Mouse (Mus musculus): ENCODE results near the gene Chrna1. TPM values are rescaled to one million over a fixed set of nuclear protein-coding genes. Genes with fewer than 3 reads are reported as not detected.

The Chrna1 gene
- polyA plus RNA-seq, 1 experiment, result 0.66 TPM

DNA sequence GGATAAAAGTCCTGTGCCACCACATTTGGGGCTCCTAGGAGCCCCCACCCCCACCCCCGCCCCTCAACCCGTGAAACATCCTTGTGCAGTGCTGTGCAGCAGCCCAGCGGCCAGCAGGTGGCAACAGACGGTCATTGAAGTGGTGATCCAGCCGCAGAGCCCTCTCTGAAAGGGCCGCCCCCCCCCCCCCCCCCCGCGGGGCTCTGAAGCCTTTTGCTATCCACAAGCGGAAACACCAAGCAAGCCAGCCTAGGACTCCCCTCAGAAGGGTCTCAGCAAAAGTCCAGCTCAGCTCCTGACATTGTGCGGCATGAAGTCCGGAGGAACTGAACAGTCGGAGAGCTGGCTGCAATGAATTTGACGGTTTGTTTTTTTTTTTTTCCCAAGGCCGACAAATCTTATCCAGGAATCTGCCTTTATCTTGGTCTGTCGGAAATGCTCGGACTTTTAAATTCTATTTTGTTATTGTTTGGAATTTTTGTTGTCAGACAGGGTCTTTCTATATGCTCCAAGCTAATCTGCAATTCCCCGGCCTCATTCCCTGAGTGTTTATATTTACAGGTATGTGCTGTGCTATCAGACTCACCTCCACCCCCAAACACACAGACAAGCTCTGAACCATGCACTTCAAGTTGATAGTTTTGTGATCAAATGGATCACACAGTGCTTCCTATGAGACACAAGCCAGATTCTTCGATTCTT lies 4.7 kb upstream of the Chrna1 start:
- 2% methylated on average over 18 of the region's 18 CpGs for WGBS
- TF ChIP-seq POLR2A (IDR thresholded peaks at IDR 0.05; ENCODE audit: borderline replicate concordance, extremely low read depth, low read depth, low read length) (peak; percentile 54; the same call in 1 of the 2 replicates), CTCF (IDR thresholded peaks at IDR 0.05; ENCODE audit: insufficient read depth, low read length) (peak; percentile 65)
- Histone ChIP-seq H3K4me1 (ENCODE audit: control insufficient read depth, insufficient read depth, low read length) (no peaks in the 10 kb centered on the region), H3K4me3 (replicated peaks; ENCODE audit: extremely low read depth, low read depth, low read length) (peak overlapping the region; percentile 97)
- DNase-seq, result peak; percentile 68

DNA sequence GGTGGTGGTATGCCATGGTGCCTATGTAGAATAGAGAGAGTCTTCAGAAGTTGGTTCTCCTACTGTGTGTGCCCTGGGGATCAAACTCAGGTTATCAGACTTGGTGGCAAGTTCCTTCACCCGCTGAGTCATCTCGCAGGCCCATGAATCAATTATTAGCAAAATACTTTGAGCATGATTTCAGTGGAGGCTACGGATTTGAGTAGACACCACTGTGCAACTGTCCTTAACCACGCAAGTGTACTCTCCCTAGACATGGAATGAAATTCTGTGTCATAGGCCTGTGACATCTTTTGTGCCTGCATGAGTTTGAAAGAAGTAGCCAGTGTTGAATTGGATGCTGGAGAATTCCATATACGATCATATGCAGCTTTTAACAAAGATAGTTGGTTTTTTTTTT lies 582 bp upstream of the Chrna1 start:
- no peak for TF ChIP-seq POLR2A (IDR thresholded peaks at IDR 0.05; ENCODE audit: borderline replicate concordance, extremely low read depth, low read depth, low read length)
- no peak for TF ChIP-seq CTCF (IDR thresholded peaks at IDR 0.05; ENCODE audit: insufficient read depth, low read length)
- Histone ChIP-seq H3K4me3 (replicated peaks; ENCODE audit: extremely low read depth, low read depth, low read length) (no peak overlapping the region), H3K4me1 (ENCODE audit: control insufficient read depth, insufficient read depth, low read length) (no peaks in the 10 kb centered on the region)
- no peak for DNase-seq
- WGBS, result 96% methylated on average over 5 of the region's 5 CpGs

DNA sequence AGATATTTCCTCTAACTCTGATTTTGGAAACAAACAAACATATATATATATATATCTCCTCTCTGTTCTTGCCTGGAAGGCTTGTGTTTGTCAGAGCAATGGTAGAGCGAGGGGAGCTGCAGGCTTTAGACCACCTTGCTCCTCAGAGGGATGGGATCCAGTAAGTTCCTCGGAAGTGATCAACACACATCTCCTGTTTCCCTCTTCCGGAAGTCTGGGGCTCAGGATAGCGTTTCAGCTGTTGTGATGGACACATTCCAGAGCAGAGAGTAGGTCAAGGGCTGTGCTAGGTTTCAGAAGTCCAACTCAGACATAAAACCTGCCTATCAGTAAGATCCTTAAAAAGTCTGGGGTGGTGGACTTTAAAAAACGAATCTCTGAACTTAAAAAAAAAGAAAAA lies 970 bp downstream of the Chrna1 start:
- DNase-seq, result no peak
- WGBS, result 34% methylated on average over 5 of the region's 5 CpGs
- no peaks in the 10 kb centered on the region for H3K4me1 ChIP-seq (ENCODE audit: control insufficient read depth, insufficient read depth, low read length)

DNA sequence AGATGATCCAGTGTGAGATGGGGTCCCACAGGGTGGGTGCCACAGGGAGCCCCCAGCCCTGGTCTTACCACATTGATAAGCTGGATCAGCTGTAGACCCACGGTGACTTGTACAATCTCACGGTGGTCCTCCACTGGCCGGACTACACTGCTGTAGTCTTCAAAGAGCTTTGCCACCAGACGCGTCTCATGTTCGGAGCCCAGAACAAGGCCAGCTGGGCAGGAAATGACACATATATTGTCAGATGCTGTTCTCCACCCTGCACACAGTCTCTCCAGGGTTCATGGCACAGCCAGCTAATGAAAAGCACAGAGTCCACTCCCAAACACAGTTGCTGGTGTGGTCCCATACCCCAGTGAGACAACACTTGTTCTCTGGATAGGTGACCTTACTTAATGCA lies 5.7 kb downstream of the Chrna1 start:
- DNase-seq, result no peak
- TF ChIP-seq CTCF (IDR thresholded peaks at IDR 0.05; ENCODE audit: insufficient read depth, low read length) (no peak), POLR2A (IDR thresholded peaks at IDR 0.05; ENCODE audit: borderline replicate concordance, extremely low read depth, low read depth, low read length) (no peak)
- no peaks in the 10 kb centered on the region for H3K4me1 ChIP-seq (ENCODE audit: control insufficient read depth, insufficient read depth, low read length)
- no peak overlapping the region for H3K4me3 ChIP-seq (replicated peaks; ENCODE audit: extremely low read depth, low read depth, low read length)
- 62% methylated on average over 6 of the region's 6 CpGs for WGBS

More for the DNA sequence above, 970 bp downstream of the Chrna1 start:
- no peak overlapping the region for H3K4me3 ChIP-seq (replicated peaks; ENCODE audit: extremely low read depth, low read depth, low read length)
- TF ChIP-seq CTCF (IDR thresholded peaks at IDR 0.05; ENCODE audit: insufficient read depth, low read length) (no peak), POLR2A (IDR thresholded peaks at IDR 0.05; ENCODE audit: borderline replicate concordance, extremely low read depth, low read depth, low read length) (no peak)

DNA sequence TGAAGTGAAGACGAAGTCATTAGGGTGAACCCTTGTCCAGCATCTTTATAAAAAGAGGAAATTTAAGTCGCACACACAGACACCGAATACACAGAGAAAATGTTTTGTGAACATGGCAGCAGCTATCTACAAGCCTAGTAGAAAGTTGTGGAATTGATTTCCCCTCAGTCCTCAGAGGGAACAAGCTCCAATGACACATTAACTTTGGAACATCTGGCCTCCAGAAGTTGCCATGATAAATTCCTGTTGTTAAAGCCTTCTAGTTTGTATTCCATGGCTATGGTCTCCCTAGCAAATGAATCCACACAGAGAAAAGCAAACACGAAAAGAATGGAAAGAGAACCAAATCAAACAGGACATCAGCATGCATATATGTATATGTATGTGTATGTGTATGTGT lies 6.6 kb downstream of the Chrna1 start:
- Histone ChIP-seq H3K4me3 (replicated peaks; ENCODE audit: extremely low read depth, low read depth, low read length) (no peak overlapping the region), H3K4me1 (ENCODE audit: control insufficient read depth, insufficient read depth, low read length) (no peaks in the 10 kb centered on the region)
- WGBS, result 85% methylated on average over 4 of the region's 4 CpGs
- DNase-seq, result no peak
- TF ChIP-seq POLR2A (IDR thresholded peaks at IDR 0.05; ENCODE audit: borderline replicate concordance, extremely low read depth, low read depth, low read length) (no peak), CTCF (IDR thresholded peaks at IDR 0.05; ENCODE audit: insufficient read depth, low read length) (no peak)

DNA sequence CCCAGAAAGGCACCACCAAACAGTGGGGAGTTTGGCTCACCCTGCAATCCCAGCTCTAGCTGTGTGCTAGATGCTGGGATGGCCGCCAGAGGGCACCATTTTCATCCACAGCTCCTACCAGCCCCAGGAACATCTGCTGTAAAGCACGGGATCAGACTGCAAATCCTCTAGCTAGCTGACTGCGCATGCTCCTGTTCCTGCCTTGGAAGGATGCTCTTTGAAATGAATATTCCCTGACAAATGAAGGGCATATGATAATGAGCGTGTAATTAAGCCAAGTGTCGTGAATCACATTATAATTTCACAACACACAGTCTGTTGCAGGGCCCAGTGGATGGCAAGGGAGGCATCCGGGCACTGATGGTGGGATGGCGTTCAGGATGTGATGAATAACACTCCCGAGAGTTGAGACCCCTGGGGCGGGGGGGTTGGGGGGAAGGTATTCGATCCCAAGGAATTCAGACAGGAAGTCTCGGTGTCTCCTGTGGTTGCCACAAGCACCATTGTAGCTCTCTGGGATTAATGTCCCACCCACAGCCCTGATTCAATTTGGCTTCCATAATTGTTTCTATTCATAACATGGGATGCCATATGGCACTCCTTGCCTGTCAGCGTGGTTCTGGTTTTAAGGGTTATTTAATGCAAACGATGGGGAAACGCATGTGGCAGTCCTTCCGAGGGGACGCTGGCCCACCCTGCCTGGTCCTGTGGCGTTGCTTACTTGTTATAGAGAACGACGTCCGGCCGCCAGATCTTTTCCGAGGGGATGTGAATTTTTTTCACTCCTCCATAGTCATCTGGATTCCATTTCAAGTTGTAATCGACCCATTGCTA lies 7.4 kb downstream of the Chrna1 start:
- DNase-seq, result peak; percentile 61
- no peak overlapping the region for H3K4me3 ChIP-seq (replicated peaks; ENCODE audit: extremely low read depth, low read depth, low read length)
- 42% methylated on average over 23 of the region's 23 CpGs for WGBS

DNA sequence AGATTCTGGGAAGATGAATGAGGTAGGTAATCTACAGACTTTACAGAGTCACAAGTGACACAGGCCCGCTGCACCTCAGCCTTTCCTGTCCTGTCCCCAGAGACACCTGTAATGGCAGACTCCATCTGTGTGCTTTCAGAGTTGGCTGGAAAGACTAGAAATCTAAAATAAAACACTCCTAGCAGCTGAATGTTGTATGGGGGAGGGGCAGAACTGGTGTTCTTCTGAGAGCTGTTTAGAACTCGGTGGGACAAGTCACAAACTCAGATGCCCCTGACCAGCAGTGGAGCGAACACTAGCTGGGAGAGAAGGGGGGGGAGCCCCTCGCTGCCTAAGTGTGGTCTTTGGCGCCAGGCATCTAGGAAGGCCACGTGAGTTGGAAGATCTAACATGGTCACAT lies 8.2 kb downstream of the Chrna1 start:
- DNase-seq, result no peak
- TF ChIP-seq POLR2A (IDR thresholded peaks at IDR 0.05; ENCODE audit: borderline replicate concordance, extremely low read depth, low read depth, low read length), result no peak
- H3K4me3 ChIP-seq (replicated peaks; ENCODE audit: extremely low read depth, low read depth, low read length), result no peak overlapping the region
- H3K4me1 ChIP-seq (ENCODE audit: control insufficient read depth, insufficient read depth, low read length), result no peaks in the 10 kb centered on the region
- 69% methylated on average over 6 of the region's 6 CpGs for WGBS

More for the DNA sequence above, 7.4 kb downstream of the Chrna1 start:
- peak; percentile 91 for TF ChIP-seq CTCF (IDR thresholded peaks at IDR 0.05; ENCODE audit: insufficient read depth, low read length)
- TF ChIP-seq POLR2A (IDR thresholded peaks at IDR 0.05; ENCODE audit: borderline replicate concordance, extremely low read depth, low read depth, low read length), result no peak
- no peaks in the 10 kb centered on the region for H3K4me1 ChIP-seq (ENCODE audit: control insufficient read depth, insufficient read depth, low read length)

DNA sequence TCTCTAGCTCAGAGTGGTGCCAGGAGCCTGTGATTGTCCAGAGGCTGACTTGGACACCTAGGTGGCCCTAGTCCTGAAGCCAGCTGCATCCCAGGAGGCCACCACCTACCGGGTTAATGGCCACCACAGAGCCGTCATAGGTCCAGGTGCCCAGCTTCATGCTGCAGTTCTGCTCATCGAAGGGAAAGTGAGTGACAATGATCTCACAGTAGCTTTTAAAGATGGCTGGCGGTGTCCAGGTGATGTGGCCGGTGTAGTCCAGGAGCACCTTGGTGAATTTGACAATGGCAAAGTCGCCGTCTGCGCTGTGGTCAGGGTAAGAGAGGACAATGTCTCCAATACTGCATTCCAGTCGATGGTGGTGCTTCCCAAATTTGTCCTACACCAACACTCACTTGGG lies 8.8 kb downstream of the Chrna1 start:
- WGBS, result 89% methylated on average over 9 of the region's 9 CpGs
- H3K4me3 ChIP-seq (replicated peaks; ENCODE audit: extremely low read depth, low read depth, low read length), result no peak overlapping the region
- DNase-seq, result no peak

DNA sequence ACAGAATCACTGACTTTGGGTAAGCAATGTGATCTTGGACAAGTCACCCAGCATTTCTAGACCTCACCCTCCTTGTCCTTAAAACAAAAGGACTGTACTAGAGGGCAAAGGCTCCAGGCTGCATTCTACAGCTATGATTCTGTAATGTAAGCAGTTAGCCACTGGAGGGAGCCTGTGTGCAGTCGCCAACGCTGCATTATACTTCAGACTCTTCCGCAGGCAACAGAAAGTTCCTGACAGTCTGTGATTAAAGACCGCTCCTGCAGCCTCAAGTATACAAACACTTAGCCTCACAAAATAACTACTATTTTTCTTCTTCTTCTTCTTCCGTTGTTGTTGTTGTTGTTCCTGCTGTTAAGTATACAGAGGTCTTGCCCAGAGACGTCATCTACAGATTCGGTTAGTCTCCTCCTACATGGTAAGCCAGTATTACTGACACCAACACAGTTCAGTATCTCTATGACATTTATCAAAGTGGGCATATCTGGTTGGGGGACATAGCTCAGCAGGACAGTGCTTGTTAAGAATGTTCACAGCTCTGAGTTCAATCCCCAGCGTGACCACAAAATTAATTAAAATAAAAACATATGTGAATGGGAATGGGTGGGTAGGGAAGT lies 13.0 kb downstream of the Chrna1 start:
- Histone ChIP-seq H3K4me3 (replicated peaks; ENCODE audit: extremely low read depth, low read depth, low read length) (peak overlapping the region; percentile 40), H3K4me1 (ENCODE audit: control insufficient read depth, insufficient read depth, low read length) (no peaks in the 10 kb centered on the region)
- 11% methylated on average over 8 of the region's 8 CpGs for WGBS
- DNase-seq, result no peak
- no peak for TF ChIP-seq POLR2A (IDR thresholded peaks at IDR 0.05; ENCODE audit: borderline replicate concordance, extremely low read depth, low read depth, low read length)
- TF ChIP-seq CTCF (IDR thresholded peaks at IDR 0.05; ENCODE audit: insufficient read depth, low read length), result peak; percentile 93

More for the DNA sequence above, 8.8 kb downstream of the Chrna1 start:
- no peaks in the 10 kb centered on the region for H3K4me1 ChIP-seq (ENCODE audit: control insufficient read depth, insufficient read depth, low read length)
- TF ChIP-seq CTCF (IDR thresholded peaks at IDR 0.05; ENCODE audit: insufficient read depth, low read length), result no peak
- TF ChIP-seq POLR2A (IDR thresholded peaks at IDR 0.05; ENCODE audit: borderline replicate concordance, extremely low read depth, low read depth, low read length), result no peak

Measured in lung, adult 2 months (tissue).